Mouse (Mus musculus) stomach, postnatal 0 days (tissue): Measurements from ENCODE around the gene Zdhhc18. TPM values are rescaled to one million over a fixed set of nuclear protein-coding genes. Genes with fewer than 3 reads are reported as not detected.

Experiments
- ATAC-seq: fragments of 200-750 bp; cut with Nextera tagmentation; 2 replicates; pipeline ENCODE4 v1.8.0; 2017; ENCODE audit not compliant: low FRiP score, low TSS enrichment
- DNase-seq: peaks from one replicate; pipeline ENCODE4 v3.0.0-alpha.2; 2016; ENCODE audit warnings: low spot score
- H3K27ac ChIP-seq: fragments of 300-500 bp; sonication (generic); replicated peaks from 2 replicates; pipeline ENCODE4 v1.5.1; 2014; ENCODE audit warnings: mild to moderate bottlenecking, control low read depth
- H3K27me3 ChIP-seq: fragments of 300-500 bp; sonication (generic); 2 replicates; pipeline ENCODE4 v1.6.1; 2014; ENCODE audit warnings: low read length; ENCODE audit not compliant: control insufficient read depth, insufficient read depth
- H3K36me3 ChIP-seq: fragments of 300-500 bp; sonication (generic); 2 replicates; pipeline ENCODE4 v1.6.1; 2014; ENCODE audit warnings: low read length, mixed read lengths; ENCODE audit not compliant: control insufficient read depth, insufficient read depth
- H3K4me1 ChIP-seq: fragments of 300-500 bp; sonication (generic); replicated peaks from 2 replicates; pipeline ENCODE4 v1.6.1; 2014; ENCODE audit warnings: antibody characterized with exemption; ENCODE audit not compliant: control insufficient read depth, insufficient read depth
- H3K4me2 ChIP-seq: fragments of 300-500 bp; sonication (generic); replicated peaks from 2 replicates; pipeline ENCODE4 v1.6.1; 2014; ENCODE audit warnings: low read depth, mild to moderate bottlenecking, control low read depth, moderate library complexity
- H3K4me3 ChIP-seq: fragments of 300-500 bp; sonication (generic); 2 replicates; pipeline ENCODE4 v1.5.1; 2014; ENCODE audit warnings: low read depth, low read length, control low read depth
- H3K9ac ChIP-seq: fragments of 300-500 bp; sonication (generic); 2 replicates; pipeline ENCODE4 v1.6.1; 2014; ENCODE audit warnings: mild to moderate bottlenecking, low read length, control low read depth, mixed read lengths
- H3K9me3 ChIP-seq: fragments of 300-500 bp; sonication (generic); 2 replicates; pipeline ENCODE4 v1.6.1; 2016; ENCODE audit warnings: low read length; ENCODE audit not compliant: control insufficient read depth
- CTCF ChIP-seq: IDR thresholded peaks from 2 replicates; pipeline ENCODE4 v1.5.1; 2016; ENCODE audit warnings: antibody characterized with exemption, low read depth, mild to moderate bottlenecking, moderate library complexity
- EP300 ChIP-seq: optimal IDR thresholded peaks from 2 replicates; pipeline ENCODE3; 2016; ENCODE audit warnings: antibody characterized with exemption
- whole genome bisulfite sequencing: fragments of 180-500 bp; shearing (Covaris S2); extraction: QIAGEN DNeasy Blood & Tissue Kit; methylation state at CpG from one replicate; pipeline ENCODE4 v1.1.7; 2014; 5-methylcytosine and 5-hydroxymethylcytosine counted together
- polyA plus RNA-seq: library from polyadenylated mRNA; unstranded; fragments of >200 nt; fragmentation: Nextera tagmentation; extraction: Ambion mirVana; gene quantifications from 2 replicates; pipeline ENCODE4 v1.2.1, GENCODE M21; 2015

Gene Zdhhc18
- polyA plus RNA-seq, 1 experiment from 2014 or later = 1.6 TPM

DNA sequence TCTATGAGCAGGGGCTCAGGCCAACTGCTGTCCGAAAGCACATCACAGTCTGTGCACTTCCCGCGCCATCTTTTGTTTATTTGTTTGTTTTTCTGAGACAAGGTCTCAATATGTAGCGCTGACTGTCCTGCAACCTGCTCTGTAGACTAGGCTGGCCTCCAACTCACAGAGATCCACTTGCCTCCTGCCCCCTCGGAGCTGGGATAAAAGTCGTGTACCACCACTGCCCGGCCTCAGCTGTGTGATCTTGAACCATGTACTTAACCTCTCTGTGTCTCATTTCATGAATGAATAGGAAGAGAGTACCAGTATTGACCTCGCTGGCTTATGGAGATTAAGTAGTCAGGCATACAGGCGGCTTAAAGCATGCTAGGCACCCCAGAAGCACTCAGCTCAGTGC lies 23.3 kb downstream of the Zdhhc18 start:
- no peak for ATAC-seq
- no peak for DNase-seq
- TF ChIP-seq EP300 (no peak), CTCF (no peak)
- Histone ChIP-seq H3K36me3 (peaks cover 6% of the 10 kb centered on the region; the same call in 1 of the 2 replicates), H3K27ac (no peak overlapping the region), H3K4me3 (no peak overlapping the region), H3K4me1 (no peaks in the 10 kb centered on the region), H3K4me2 (no peak overlapping the region), H3K27me3 (no peaks in the 10 kb centered on the region), H3K9me3 (no peaks in the 10 kb centered on the region), H3K9ac (no peak overlapping the region)
- 91% methylated on average over 9 of the region's 9 CpGs for WGBS

- Histone ChIP-seq H3K27me3 (no peaks in the 10 kb centered on the region), H3K27ac (peak overlapping the region; percentile 63), H3K9me3 (no peaks in the 10 kb centered on the region), H3K4me2 (no peak overlapping the region), H3K36me3 (peaks cover 6% of the 10 kb centered on the region; the same call in 1 of the 2 replicates), H3K4me3 (no peak overlapping the region), H3K9ac (0 out of 2 replicates have a peak overlapping the region, but pooled peaks have one; percentile 4), H3K4me1 (no peaks in the 10 kb centered on the region)
- WGBS = 65% methylated on average over 5 of the region's 5 CpGs
- DNase-seq (no peak), ATAC-seq (peak; percentile 56; the same call in 1 of the 2 replicates)
- no peak for TF ChIP-seq CTCF
- TF ChIP-seq EP300 = no peak
Measured at GRCm38 (mm10) chr4:133626221-133626620, 23.7 kb downstream of the Zdhhc18 start.

- Histone ChIP-seq H3K4me3 (no peak overlapping the region), H3K4me2 (no peak overlapping the region), H3K36me3 (peaks cover 6% of the 10 kb centered on the region; the same call in 1 of the 2 replicates), H3K27me3 (no peaks in the 10 kb centered on the region), H3K4me1 (no peaks in the 10 kb centered on the region), H3K9ac (0 out of 2 replicates have a peak overlapping the region, but pooled peaks have one; percentile 4), H3K9me3 (no peaks in the 10 kb centered on the region), H3K27ac (peak overlapping the region; percentile 63)
- peak; percentile 76 for ATAC-seq
- peak; percentile 69 for DNase-seq
- 61% methylated on average over 11 of the region's 11 CpGs for WGBS
- no peak for TF ChIP-seq CTCF
- no peak for TF ChIP-seq EP300
Measured at GRCm38 (mm10) chr4:133625621-133626071, 24.3 kb downstream of the Zdhhc18 start.

GRCm38 (mm10) chr4:133624830-133625229 lies 25.1 kb downstream of the Zdhhc18 start:
- peaks cover 6% of the 10 kb centered on the region; the same call in 1 of the 2 replicates for H3K36me3 ChIP-seq
- H3K27me3 ChIP-seq = no peaks in the 10 kb centered on the region
- no peak for DNase-seq
- H3K4me3 ChIP-seq = no peak overlapping the region
- no peak overlapping the region for H3K9ac ChIP-seq
- no peaks in the 10 kb centered on the region for H3K9me3 ChIP-seq
- TF ChIP-seq EP300 (no peak), CTCF (no peak)
- no peak overlapping the region for H3K4me2 ChIP-seq
- no peak overlapping the region for H3K27ac ChIP-seq
- no peak for ATAC-seq
- 94% methylated on average over 7 of the region's 7 CpGs for WGBS
- no peaks in the 10 kb centered on the region for H3K4me1 ChIP-seq

- Histone ChIP-seq H3K4me3 (no peak overlapping the region), H3K9me3 (no peaks in the 10 kb centered on the region), H3K4me1 (no peaks in the 10 kb centered on the region), H3K36me3 (peaks cover 6% of the 10 kb centered on the region; the same call in 1 of the 2 replicates), H3K27ac (no peak overlapping the region), H3K9ac (no peak overlapping the region), H3K4me2 (no peak overlapping the region), H3K27me3 (no peaks in the 10 kb centered on the region)
- DNase-seq (no peak), ATAC-seq (no peak)
- no peak for TF ChIP-seq EP300
- no peak for TF ChIP-seq CTCF
- 76% methylated on average over 11 of the region's 11 CpGs for WGBS
Measured at GRCm38 (mm10) chr4:133622161-133622695, 27.7 kb downstream of the Zdhhc18 start.

- DNase-seq (no peak), ATAC-seq (no peak)
- Histone ChIP-seq H3K36me3 (peaks cover under 1% of the 10 kb centered on the region; the same call in 1 of the 2 replicates), H3K4me2 (no peak overlapping the region), H3K4me3 (no peak overlapping the region), H3K9ac (no peak overlapping the region), H3K27ac (no peak overlapping the region), H3K27me3 (no peaks in the 10 kb centered on the region), H3K4me1 (no peaks in the 10 kb centered on the region), H3K9me3 (no peaks in the 10 kb centered on the region)
- WGBS = 79% methylated on average over 8 of the region's 8 CpGs
- TF ChIP-seq EP300 = no peak
- TF ChIP-seq CTCF = no peak
Measured at GRCm38 (mm10) chr4:133620668-133621067, 29.3 kb downstream of the Zdhhc18 start.
